Mouse (Mus musculus): ENCODE results near the gene Malsu1.

GRCm38 (mm10) chr6:49032783-49033182, 40.8 kb upstream of the Malsu1 start:
- no peak for TF ChIP-seq CTCF (IDR thresholded peaks at IDR 0.05)
- TF ChIP-seq POLR2A (IDR thresholded peaks at IDR 0.05; ENCODE audit: insufficient read depth, low read depth, low read length): no peak

Measured in heart, adult 2 months (tissue).